Mouse (Mus musculus) lung, embryonic 15.5 days (tissue): ENCODE measurements around the gene Tsfm. TPM values are rescaled to one million over a fixed set of nuclear protein-coding genes. Genes with fewer than 3 reads are reported as not detected.
A peak's percentile ranks its signal among the peaks of the same experiment; 100 is the strongest.

Experiments used
- ATAC-seq: fragments of 200-750 bp; cut with Nextera tagmentation; 2 replicates; pipeline ENCODE4 v1.8.0; 2017; ENCODE audit warnings: moderate number of reproducible peaks, borderline replicate concordance; ENCODE audit not compliant: low FRiP score, low TSS enrichment; ENCODE audit errors: extremely low read depth
- H3K27ac ChIP-seq: fragments of 300-500 bp; sonication (generic); 2 replicates; pipeline ENCODE4 v1.5.1; 2015; ENCODE audit warnings: moderate library complexity, mild to moderate bottlenecking, inconsistent platforms
- H3K27me3 ChIP-seq: fragments of 300-500 bp; sonication (generic); 2 replicates; pipeline ENCODE4 v1.6.1; 2015; ENCODE audit warnings: inconsistent platforms
- H3K36me3 ChIP-seq: fragments of 300-500 bp; sonication (generic); 2 replicates; pipeline ENCODE4 v1.6.1; 2015; ENCODE audit warnings: inconsistent platforms
- H3K4me1 ChIP-seq: fragments of 300-500 bp; sonication (generic); 2 replicates; pipeline ENCODE4 v1.6.1; 2015; ENCODE audit warnings: inconsistent platforms
- H3K4me2 ChIP-seq: fragments of 300-500 bp; sonication (generic); 2 replicates; pipeline ENCODE4 v1.6.1; 2015; ENCODE audit warnings: inconsistent platforms, mild to moderate bottlenecking, moderate library complexity
- H3K4me3 ChIP-seq: fragments of 300-500 bp; sonication (generic); 2 replicates; pipeline ENCODE4 v1.5.1; 2015; ENCODE audit warnings: mild to moderate bottlenecking, inconsistent platforms
- H3K9ac ChIP-seq: fragments of 300-500 bp; sonication (generic); 2 replicates; pipeline ENCODE4 v1.6.1; 2015; ENCODE audit warnings: inconsistent platforms
- H3K9me3 ChIP-seq: fragments of 300-500 bp; sonication (generic); 2 replicates; pipeline ENCODE4 v1.6.1; 2016; ENCODE audit warnings: inconsistent platforms
- WGBS: fragments of 180-500 bp; shearing (Covaris S2); methylation state at CpG from one replicate; pipeline ENCODE4 v1.1.7; 2015; 5-methylcytosine and 5-hydroxymethylcytosine counted together
- microRNA counts: library from miRNA; unstranded; fragments of <30 nt; microRNA quantifications from one replicate; lab custom pipeline; 2016
- microRNA-seq: library from miRNA; unstranded; fragments of <30 nt; microRNA quantifications from one replicate; pipeline ENCODE4, GENCODE M21; 2016
- polyA plus RNA-seq: library from polyadenylated mRNA; unstranded; fragments of >200 nt; fragmentation: Nextera tagmentation; extraction: Ambion mirVana; gene quantifications from 2 replicates; pipeline ENCODE4 v1.2.1, GENCODE M21; 2015

Tsfm gene
- polyA plus RNA-seq, 1 experiment from 2014 or later, result 73.2 TPM

GRCm38 (mm10) chr10:126963821-126964220, 66.8 kb downstream of the Tsfm start:
- Histone ChIP-seq H3K4me3 (no peak overlapping the region), H3K27me3 (no peaks in the 10 kb centered on the region), H3K27ac (peak overlapping the region; percentile 89), H3K9me3 (no peaks in the 10 kb centered on the region), H3K4me1 (peaks cover 25% of the 10 kb centered on the region), H3K36me3 (no peaks in the 10 kb centered on the region), H3K9ac (no peak overlapping the region), H3K4me2 (no peak overlapping the region)
- 86% methylated on average over 8 of the region's 8 CpGs for WGBS
- no peak for ATAC-seq

- H3K9ac ChIP-seq, result no peak overlapping the region
- WGBS, result 31% methylated on average over 6 of the region's 6 CpGs
- no peak overlapping the region for H3K4me3 ChIP-seq
- no peaks in the 10 kb centered on the region for H3K36me3 ChIP-seq
- H3K27ac ChIP-seq, result peak overlapping the region; percentile 89
- ATAC-seq, result peak; percentile 9; the same call in 1 of the 2 replicates
- H3K9me3 ChIP-seq, result no peaks in the 10 kb centered on the region
- peaks cover 25% of the 10 kb centered on the region for H3K4me1 ChIP-seq
- peak overlapping the region; percentile 30; the same call in 1 of the 2 replicates for H3K4me2 ChIP-seq
- no peaks in the 10 kb centered on the region for H3K27me3 ChIP-seq
Measured at GRCm38 (mm10) chr10:126962966-126963330, 67.7 kb downstream of the Tsfm start.

GRCm38 (mm10) chr10:126962271-126962965, 68.2 kb downstream of the Tsfm start:
- Histone ChIP-seq H3K36me3 (no peaks in the 10 kb centered on the region), H3K9ac (no peak overlapping the region), H3K4me2 (peak overlapping the region; percentile 29), H3K9me3 (no peaks in the 10 kb centered on the region), H3K4me3 (0 out of 2 replicates have a peak overlapping the region, but pooled peaks have one; percentile 1), H3K27ac (peak overlapping the region; percentile 89), H3K4me1 (peaks cover 30% of the 10 kb centered on the region), H3K27me3 (no peaks in the 10 kb centered on the region)
- 21% methylated on average over 15 of the region's 15 CpGs for WGBS
- ATAC-seq, result peak; percentile 78

DNA sequence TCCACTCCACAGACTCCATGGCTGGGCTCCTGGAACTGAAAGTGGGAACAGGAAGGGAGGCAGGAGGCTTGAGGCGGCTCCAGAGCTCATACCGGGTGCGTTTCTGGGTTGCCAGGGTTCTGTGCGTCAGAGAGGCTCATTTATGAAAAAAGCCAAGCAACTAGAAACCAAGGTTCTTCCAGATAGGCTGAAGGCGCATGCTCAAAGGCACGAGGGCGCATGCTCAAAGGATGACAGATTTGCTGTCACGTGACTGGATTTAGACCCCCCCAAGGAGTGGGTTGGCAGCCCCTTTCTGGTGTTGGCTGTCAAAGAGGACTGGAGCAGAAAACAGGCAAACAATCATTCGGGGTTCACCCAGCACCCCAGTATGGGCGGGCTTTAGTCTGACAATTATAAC, 68.9 kb downstream of the Tsfm start:
- Histone ChIP-seq H3K9ac (no peak overlapping the region), H3K36me3 (no peaks in the 10 kb centered on the region), H3K4me3 (no peak overlapping the region), H3K27me3 (no peaks in the 10 kb centered on the region), H3K9me3 (no peaks in the 10 kb centered on the region), H3K4me2 (peak overlapping the region; percentile 29), H3K27ac (peak overlapping the region; percentile 89), H3K4me1 (peaks cover 36% of the 10 kb centered on the region)
- peak; percentile 65 for ATAC-seq
- WGBS, result 50% methylated on average over 10 of the region's 10 CpGs

MicroRNAs encoded within 50 kb of the gene (microRNA counts, 519-probe panel; counts per million panel counts)
- 2,569 counts per million, percentile 58 among the panel's probes with 10 or more counts for microRNA mmu-miR-26a (lab: Ali Mortazavi, UCI)
- 19.7 counts per million for microRNA mmu-miR-546 (lab: Ali Mortazavi, UCI)

Small RNAs within 50 kb of the gene (microRNA-seq; reads per million reads assigned to microRNA genes)
- gene Mir26a-2, result 60.0 reads per million, percentile 48 among the genes with 10 or more reads in this experiment
- 0.74 reads per million for gene Mir546

Other genes starting within 250 kb of the Tsfm start
- 16.2 and 18.7 TPM in 2 replicates for gene Atp23, start 129.5 kb downstream of the Tsfm start, polyA plus RNA-seq
- gene Ctdsp2, start 52.1 kb downstream of the Tsfm start, polyA plus RNA-seq, result 68.6 and 73.1 TPM in 2 replicates
- gene Avil, start 30.1 kb downstream of the Tsfm start, polyA plus RNA-seq, result 0.25 and 0.39 TPM in 2 replicates
- 45.8 and 49.6 TPM in 2 replicates for gene Mettl1, start 10.6 kb upstream of the Tsfm start, polyA plus RNA-seq
- gene Eef1akmt3, start 10.7 kb upstream of the Tsfm start, polyA plus RNA-seq, result 0.52 and 0.58 TPM in 2 replicates
- gene Cyp27b1, start 17.4 kb upstream of the Tsfm start, polyA plus RNA-seq, result 0.16 and 0.25 TPM in 2 replicates
- 0.61 and 0.86 TPM in 2 replicates for gene March9, start 29.3 kb upstream of the Tsfm start, polyA plus RNA-seq
- gene Cdk4, start 32.7 kb upstream of the Tsfm start, polyA plus RNA-seq, result 1,786 and 1,890 TPM in 2 replicates
- gene Tspan31, start 39.4 kb upstream of the Tsfm start, polyA plus RNA-seq, result 161 and 175 TPM in 2 replicates
- gene Agap2, start 44.4 kb upstream of the Tsfm start, polyA plus RNA-seq, result 0.05 and 0.07 TPM in 2 replicates
- 90.1 and 101 TPM in 2 replicates for gene Os9, start 90.3 kb upstream of the Tsfm start, polyA plus RNA-seq
- gene B4galnt1, start 134.4 kb upstream of the Tsfm start, polyA plus RNA-seq, result 2.8 and 3.6 TPM in 2 replicates
- 0.86 and 0.93 TPM in 2 replicates for gene Slc26a10, start 149.8 kb upstream of the Tsfm start, polyA plus RNA-seq
- 55.4 and 59.0 TPM in 2 replicates for gene Arhgef25, start 159.2 kb upstream of the Tsfm start, polyA plus RNA-seq
- 73.9 and 82.6 TPM in 2 replicates for gene Dtx3, start 164.9 kb upstream of the Tsfm start, polyA plus RNA-seq
- 24.4 and 27.2 TPM in 2 replicates for gene Pip4k2c, start 180.7 kb upstream of the Tsfm start, polyA plus RNA-seq
- 0.70 and 1.3 TPM in 2 replicates for gene Kif5a, start 232.5 kb upstream of the Tsfm start, polyA plus RNA-seq
- gene Dctn2, start 235.5 kb upstream of the Tsfm start, polyA plus RNA-seq, result 184 and 189 TPM in 2 replicates